Mouse (Mus musculus) liver, adult 2 months (tissue): ENCODE results near the gene Dedd2.

Source experiments
- CTCF ChIP-seq: fragments of 200-500 bp; IDR thresholded peaks from 2 replicates; pipeline ENCODE4 v1.5.1; 2011; ENCODE audit warnings: low read depth, low read length, control low read depth
- POLR2A ChIP-seq: fragments of 200-500 bp; IDR thresholded peaks from 2 replicates; pipeline ENCODE4 v1.6.1; 2011; ENCODE audit warnings: low read length, control low read depth; ENCODE audit not compliant: insufficient read depth; ENCODE audit errors: extremely low read depth

GRCm38 (mm10) chr7:25248846-25249313 lies 28.5 kb upstream of the Dedd2 start:
- TF ChIP-seq POLR2A (no peak), CTCF (no peak)
